Mouse (Mus musculus) ES-Bruce4 (cell line): ENCODE measurements around the gene Tssk2.

Experiments
- CTCF ChIP-seq: IDR thresholded peaks from one replicate; pipeline ENCODE4 v1.8.1; 2011; ENCODE audit warnings: low read depth, low read length
- EP300 ChIP-seq: IDR thresholded peaks from 2 replicates; pipeline ENCODE4 v1.6.1; 2011; ENCODE audit warnings: low read depth, low read length; ENCODE audit not compliant: insufficient read depth
- POLR2A ChIP-seq: IDR thresholded peaks from one replicate; pipeline ENCODE4 v1.8.1; 2011; ENCODE audit warnings: low read length; ENCODE audit not compliant: insufficient read depth

GRCm38 (mm10) chr16:17884116-17884515, 14.3 kb upstream of the Tssk2 start:
- TF ChIP-seq CTCF (no peak), POLR2A (no peak), EP300 (peak; percentile 84; the same call in 1 of the 2 replicates)
